Comparison of ENCODE assay signal across 25 mouse cellular contexts in genomic region chr7:6759698-6760097, GRCm38 (mm10). TPM values are rescaled to one million over a fixed set of nuclear protein-coding genes. Genes with fewer than 3 reads are reported as not detected.
A peak's percentile ranks its signal among the peaks of the same experiment; 100 is the strongest.
DNase-seq lines count a peak whose midpoint lies in the region; ATAC-seq and TF ChIP-seq lines count a peak whose summit lies in the region.
"Had no signal": no experiment of that assay in that cellular context is flagged by ENCODE, and none has a peak within 500 bp of the region (broad histone marks: within the 10 kb centered on the region; RNA-seq: fewer than 3 reads in every experiment).

No protein-coding gene starts in this region.

- no peak overlapping the region for H3K27ac ChIP-seq in hindbrain, embryonic 12.5 days
- H3K27ac ChIP-seq in hindbrain, postnatal 0 days, result no peak overlapping the region
- 0 out of 2 replicates have a peak overlapping the region, but pooled peaks have one; percentile 3 for H3K27ac ChIP-seq in kidney, embryonic 15.5 days
- peak overlapping the region; percentile 92 for H3K27ac ChIP-seq in ES-Bruce4 (ENCODE audit: insufficient read depth, low read length)
- H3K27ac ChIP-seq in limb, embryonic 10.5 days, result 0 out of 2 replicates have a peak overlapping the region, but pooled peaks have one; percentile 7
- no peak overlapping the region for H3K27ac ChIP-seq in intestine, embryonic 16.5 days (ENCODE audit: low read length)
- H3K27ac ChIP-seq: embryonic facial prominence, embryonic 15.5 days; forebrain, embryonic 10.5 days; heart, adult 2 months; heart, embryonic 15.5 days; hindbrain, embryonic 15.5 days had no signal

- WGBS in hindbrain, embryonic 12.5 days, result 65% methylated on average over 12 of the region's 12 CpGs
- WGBS in hindbrain, postnatal 0 days, result 57% methylated on average over 12 of the region's 12 CpGs
- WGBS in kidney, embryonic 15.5 days, result 67% methylated on average over 12 of the region's 12 CpGs
- WGBS in limb, embryonic 10.5 days, result 72% methylated on average over 12 of the region's 12 CpGs
- WGBS in intestine, embryonic 16.5 days, result 80% methylated on average over 12 of the region's 12 CpGs

- TF ChIP-seq POLR2A in ES-Bruce4 (IDR thresholded peaks at IDR 0.05; ENCODE audit: insufficient read depth, low read length), result no peak

- H3K36me3 ChIP-seq in hindbrain, embryonic 12.5 days, result no peaks in the 10 kb centered on the region
- H3K36me3 ChIP-seq in hindbrain, postnatal 0 days (ENCODE audit: insufficient read depth, low read length), result no peaks in the 10 kb centered on the region
- no peaks in the 10 kb centered on the region for H3K36me3 ChIP-seq in kidney, embryonic 15.5 days
- H3K36me3 ChIP-seq in ES-Bruce4 (ENCODE audit: control insufficient read depth, insufficient read depth, low read length, poor library complexity, severe bottlenecking), result no peaks in the 10 kb centered on the region
- H3K36me3 ChIP-seq in limb, embryonic 10.5 days, result peaks cover 48% of the 10 kb centered on the region
- H3K36me3 ChIP-seq in intestine, embryonic 16.5 days (ENCODE audit: control insufficient read depth, insufficient read depth, low read length), result no peaks in the 10 kb centered on the region
- H3K36me3 ChIP-seq: embryonic facial prominence, embryonic 15.5 days; forebrain, embryonic 10.5 days; G1E; heart, embryonic 15.5 days; hindbrain, embryonic 15.5 days had no signal

- no peaks in the 10 kb centered on the region for H3K27me3 ChIP-seq in hindbrain, embryonic 12.5 days
- no peaks in the 10 kb centered on the region for H3K27me3 ChIP-seq in hindbrain, postnatal 0 days (ENCODE audit: insufficient read depth, low read length)
- H3K27me3 ChIP-seq in kidney, embryonic 15.5 days, result no peaks in the 10 kb centered on the region
- no peaks in the 10 kb centered on the region for H3K27me3 ChIP-seq in ES-Bruce4 (ENCODE audit: control insufficient read depth, insufficient read depth, low read length, poor library complexity, severe bottlenecking)
- no peaks in the 10 kb centered on the region for H3K27me3 ChIP-seq in limb, embryonic 10.5 days (ENCODE audit: low read depth, poor library complexity, severe bottlenecking)
- H3K27me3 ChIP-seq in intestine, embryonic 16.5 days (replicated peaks; ENCODE audit: control insufficient read depth, insufficient read depth, low read length), result no peaks in the 10 kb centered on the region
- H3K27me3 ChIP-seq: CH12.LX; embryonic facial prominence, embryonic 15.5 days; heart, embryonic 15.5 days; hindbrain, embryonic 15.5 days had no signal

- H3K4me1 ChIP-seq in hindbrain, embryonic 12.5 days, result 0 out of 2 replicates have a peak, but pooled peaks cover 3% of the 10 kb centered on the region
- H3K4me1 ChIP-seq in hindbrain, postnatal 0 days (ENCODE audit: insufficient read depth, low read length), result no peaks in the 10 kb centered on the region
- H3K4me1 ChIP-seq in kidney, embryonic 15.5 days, result peaks cover 12% of the 10 kb centered on the region
- H3K4me1 ChIP-seq in ES-Bruce4 (ENCODE audit: control insufficient read depth, insufficient read depth, low read length), result peaks cover 6% of the 10 kb centered on the region
- peaks cover 8% of the 10 kb centered on the region for H3K4me1 ChIP-seq in limb, embryonic 10.5 days
- no peaks in the 10 kb centered on the region for H3K4me1 ChIP-seq in intestine, embryonic 16.5 days (ENCODE audit: control insufficient read depth, insufficient read depth, low read length)
- H3K4me1 ChIP-seq: embryonic facial prominence, embryonic 15.5 days; heart, embryonic 15.5 days had no signal

- DNase-seq in hindbrain, postnatal 0 days (ENCODE audit: low spot score), result no peak
- no peak for DNase-seq in kidney, adult 8-10 months
- no peak for DNase-seq in limb, embryonic 10.5 days (ENCODE audit: low spot score)
- DNase-seq: adrenal gland, postnatal 10 days; cerebellum, adult 11 months; cerebellum, adult 8-10 months; cerebellum, postnatal 14 days; embryo, embryonic 11 days; gastrocnemius, postnatal 10 days; heart, adult 2 months; heart, postnatal 14 days had no signal

- TF ChIP-seq CTCF in hindbrain, postnatal 0 days (IDR thresholded peaks at IDR 0.05; ENCODE audit: low read depth), result no peak
- no peak for TF ChIP-seq CTCF in ES-Bruce4 (IDR thresholded peaks at IDR 0.05; ENCODE audit: low read depth, low read length)

- no peak for TF ChIP-seq EP300 in ES-Bruce4 (IDR thresholded peaks at IDR 0.05; ENCODE audit: insufficient read depth, low read depth, low read length)

- peak; percentile 35; the same call in 1 of the 2 replicates for ATAC-seq in hindbrain, embryonic 12.5 days (ENCODE audit: low FRiP score)
- no peak for ATAC-seq in hindbrain, postnatal 0 days
- no peak for ATAC-seq in kidney, embryonic 15.5 days (replicated peaks; ENCODE audit: low FRiP score)
- no peak for ATAC-seq in intestine, embryonic 16.5 days
- ATAC-seq: forebrain, embryonic 16.5 days had no signal

- H3K9ac ChIP-seq in hindbrain, embryonic 12.5 days, result no peak overlapping the region
- H3K9ac ChIP-seq in hindbrain, postnatal 0 days (replicated peaks; ENCODE audit: low read length), result no peak overlapping the region
- H3K9ac ChIP-seq in kidney, embryonic 15.5 days, result no peak overlapping the region
- no peak overlapping the region for H3K9ac ChIP-seq in ES-Bruce4 (ENCODE audit: low read depth, poor library complexity, severe bottlenecking)
- H3K9ac ChIP-seq in intestine, embryonic 16.5 days (ENCODE audit: low read depth, low read length), result no peak overlapping the region
- H3K9ac ChIP-seq: embryonic facial prominence, embryonic 15.5 days; heart, embryonic 15.5 days; hindbrain, embryonic 15.5 days had no signal

- no peak overlapping the region for H3K4me3 ChIP-seq in hindbrain, embryonic 12.5 days
- no peak overlapping the region for H3K4me3 ChIP-seq in hindbrain, postnatal 0 days (ENCODE audit: low read length)
- H3K4me3 ChIP-seq in kidney, embryonic 15.5 days (replicated peaks), result no peak overlapping the region
- no peak overlapping the region for H3K4me3 ChIP-seq in ES-Bruce4 (ENCODE audit: low read depth, low read length)
- no peak overlapping the region for H3K4me3 ChIP-seq in limb, embryonic 10.5 days
- no peak overlapping the region for H3K4me3 ChIP-seq in intestine, embryonic 16.5 days (ENCODE audit: low read length)
- H3K4me3 ChIP-seq: embryonic facial prominence, embryonic 15.5 days; erythroblast, embryonic 14.5 days; forebrain, embryonic 10.5 days; heart, adult 2 months; heart, embryonic 15.5 days; hindbrain, embryonic 15.5 days had no signal

- no peaks in the 10 kb centered on the region for H3K9me3 ChIP-seq in hindbrain, embryonic 12.5 days (replicated peaks)
- H3K9me3 ChIP-seq in hindbrain, postnatal 0 days (ENCODE audit: low read length), result no peaks in the 10 kb centered on the region
- H3K9me3 ChIP-seq in kidney, embryonic 15.5 days (replicated peaks), result no peaks in the 10 kb centered on the region
- H3K9me3 ChIP-seq in ES-Bruce4 (replicated peaks; ENCODE audit: control insufficient read depth, insufficient read depth, low read length, poor library complexity, severe bottlenecking), result no peaks in the 10 kb centered on the region
- H3K9me3 ChIP-seq in limb, embryonic 10.5 days (replicated peaks), result no peaks in the 10 kb centered on the region
- H3K9me3 ChIP-seq in intestine, embryonic 16.5 days (ENCODE audit: control insufficient read depth, low read length), result no peaks in the 10 kb centered on the region
- H3K9me3 ChIP-seq: embryonic facial prominence, embryonic 15.5 days; forebrain, embryonic 10.5 days; G1E; heart, embryonic 15.5 days; hindbrain, embryonic 15.5 days had no signal

- H3K4me2 ChIP-seq in hindbrain, embryonic 12.5 days (replicated peaks), result no peak overlapping the region
- no peak overlapping the region for H3K4me2 ChIP-seq in hindbrain, postnatal 0 days (ENCODE audit: low read depth, low read length)
- no peak overlapping the region for H3K4me2 ChIP-seq in kidney, embryonic 15.5 days
- H3K4me2 ChIP-seq in intestine, embryonic 16.5 days (ENCODE audit: low read depth, low read length), result no peak overlapping the region
- H3K4me2 ChIP-seq: embryonic facial prominence, embryonic 15.5 days; heart, embryonic 11.5 days; heart, embryonic 15.5 days; hindbrain, embryonic 15.5 days had no signal

RNA-seq across cellular contexts. Expression of gene Usp29, which starts 29.3 kb away (rescaled TPM):
- 20.3 and 22.8 TPM in 2 replicates for polyA plus RNA-seq in hindbrain, embryonic 12.5 days (2016; fragmentation: Nextera tagmentation; extraction: Ambion mirVana)
- 67.4 and 69.2 TPM in 2 replicates for total RNA-seq in hindbrain, postnatal 0 days (2014; rRNA removed)
- 30.4 and 32.1 TPM in 2 replicates for polyA plus RNA-seq in hindbrain, postnatal 0 days (2015; fragmentation: Nextera tagmentation; extraction: Ambion mirVana)
- 5.1 and 7.3 TPM in 2 replicates for polyA plus RNA-seq in kidney, embryonic 15.5 days (2015; fragmentation: Nextera tagmentation; extraction: Ambion mirVana)
- polyA plus RNA-seq in ES-Bruce4 (2011; ENCODE audit: insufficient read depth, insufficient read length, low read depth, missing spikeins), result 12.8 and 14.2 TPM in 2 replicates
- polyA plus RNA-seq in limb, embryonic 10.5 days (2016; fragmentation: Nextera tagmentation; extraction: Ambion mirVana), result 25.1 and 25.4 TPM in 2 replicates
- 2.6 and 3.5 TPM in 2 replicates for polyA plus RNA-seq in intestine, embryonic 16.5 days (2015; fragmentation: Nextera tagmentation; extraction: Ambion mirVana)
- total RNA-seq: CH12.LX; common myeloid progenitor, adult 5-6 weeks had no signal

RNA-seq across cellular contexts. Expression of gene Peg3, which starts 29.5 kb away (rescaled TPM):
- polyA plus RNA-seq in hindbrain, embryonic 12.5 days (2016; fragmentation: Nextera tagmentation; extraction: Ambion mirVana), result 175 and 205 TPM in 2 replicates
- 122 and 132 TPM in 2 replicates for total RNA-seq in hindbrain, postnatal 0 days (2014; rRNA removed)
- 67.6 and 75.5 TPM in 2 replicates for polyA plus RNA-seq in hindbrain, postnatal 0 days (2015; fragmentation: Nextera tagmentation; extraction: Ambion mirVana)
- polyA plus RNA-seq in kidney, embryonic 15.5 days (2015; fragmentation: Nextera tagmentation; extraction: Ambion mirVana), result 164 and 168 TPM in 2 replicates
- 216 and 228 TPM in 2 replicates for polyA plus RNA-seq in ES-Bruce4 (2011; ENCODE audit: insufficient read depth, insufficient read length, low read depth, missing spikeins)
- 378 and 427 TPM in 2 replicates for polyA plus RNA-seq in limb, embryonic 10.5 days (2016; fragmentation: Nextera tagmentation; extraction: Ambion mirVana)
- polyA plus RNA-seq in intestine, embryonic 16.5 days (2015; fragmentation: Nextera tagmentation; extraction: Ambion mirVana), result 58.6 and 63.3 TPM in 2 replicates
- total RNA-seq: CH12.LX; common myeloid progenitor, adult 5-6 weeks had no signal

Comparison
In these comparisons a context has a peak if more than half of its experiments do, and no peak if none do; other contexts are left out.
1. H3K27ac ChIP-seq: peak in kidney, embryonic 15.5 days (single experiment), ES-Bruce4 (single experiment) and limb, embryonic 10.5 days (single experiment); none in hindbrain, embryonic 12.5 days (single experiment), hindbrain, postnatal 0 days (single experiment) and intestine, embryonic 16.5 days (single experiment).